Mouse (Mus musculus) kidney, adult 2 months (tissue): ENCODE measurements around the gene Vmn2r97.

Source experiments
- CTCF ChIP-seq: fragments of 200-500 bp; conservative IDR thresholded peaks from 2 replicates; pipeline ENCODE4 v1.5.1; 2011; ENCODE audit warnings: low read depth, mild to moderate bottlenecking, control low read depth, low read length, moderate library complexity, mixed read lengths; ENCODE audit not compliant: insufficient read depth, insufficient read length
- POLR2A ChIP-seq: fragments of 200-500 bp; IDR thresholded peaks from one replicate; pipeline ENCODE4 v1.6.1; 2011; ENCODE audit warnings: low read depth, low read length, control low read depth

- no peak for TF ChIP-seq CTCF
- no peak for TF ChIP-seq POLR2A
Measured at GRCm38 (mm10) chr17:18889745-18890329, 24.3 kb upstream of the Vmn2r97 start.
